Mouse (Mus musculus): ENCODE data around the gene Gck. TPM values are rescaled to one million over a fixed set of nuclear protein-coding genes. Genes with fewer than 3 reads are reported as not detected.

Gck gene
- total RNA-seq (2014; rRNA removed) = 7.6 and 7.7 TPM in 2 replicates
- polyA plus RNA-seq (2015; fragmentation: Nextera tagmentation; extraction: Ambion mirVana) = 13.2 and 14.1 TPM in 2 replicates

GRCm38 (mm10) chr11:5949586-5950352, at the start of gene Gck:
TSS of gene Gck (minus strand) at chr11:5950081.
- DNase-seq (ENCODE audit: low spot score) (peak; percentile 55), ATAC-seq (ENCODE audit: low FRiP score) (peak; percentile 63; the same call in 1 of the 2 replicates)
- no peak within 1 kb of the TSS; the same call in 1 of the 2 replicates for H3K4me2 ChIP-seq (ENCODE audit: low read depth, low read length, poor library complexity, severe bottlenecking)
- no peaks in the 10 kb centered on the region for H3K9me3 ChIP-seq (ENCODE audit: low read length)
- 51% methylated on average over 8 of the region's 8 CpGs for WGBS
- H3K4me1 ChIP-seq (ENCODE audit: insufficient read depth, low read length) = no peaks in the 10 kb centered on the region
- TF ChIP-seq CTCF (IDR thresholded peaks at IDR 0.05) = no peak
- no peaks in the 10 kb centered on the region for H3K27me3 ChIP-seq (ENCODE audit: insufficient read depth, low read length)
- H3K27ac ChIP-seq (ENCODE audit: low read depth, low read length) = no peak within 1 kb of the TSS
- no peaks in the 10 kb centered on the region for H3K36me3 ChIP-seq (ENCODE audit: insufficient read depth, low read length)
- no peak within 1 kb of the TSS for H3K4me3 ChIP-seq (ENCODE audit: low read depth, low read length)
- no peak within 1 kb of the TSS for H3K9ac ChIP-seq (replicated peaks; ENCODE audit: low read length, poor library complexity, severe bottlenecking)

- no peak overlapping the region for H3K9ac ChIP-seq (replicated peaks; ENCODE audit: low read length, poor library complexity, severe bottlenecking)
- no peaks in the 10 kb centered on the region for H3K9me3 ChIP-seq (ENCODE audit: low read length)
- H3K4me2 ChIP-seq (ENCODE audit: low read depth, low read length, poor library complexity, severe bottlenecking) = no peak overlapping the region
- no peak overlapping the region for H3K27ac ChIP-seq (ENCODE audit: low read depth, low read length)
- no peak for DNase-seq (ENCODE audit: low spot score)
- no peak overlapping the region for H3K4me3 ChIP-seq (ENCODE audit: low read depth, low read length)
- WGBS = 98% methylated on average over 2 of the region's 2 CpGs
- H3K36me3 ChIP-seq (ENCODE audit: insufficient read depth, low read length) = peaks cover 8% of the 10 kb centered on the region; the same call in 1 of the 2 replicates
- TF ChIP-seq CTCF (IDR thresholded peaks at IDR 0.05) = no peak
- no peak for ATAC-seq (ENCODE audit: low FRiP score)
- H3K27me3 ChIP-seq (ENCODE audit: insufficient read depth, low read length) = no peaks in the 10 kb centered on the region
- H3K4me1 ChIP-seq (ENCODE audit: insufficient read depth, low read length) = peaks cover 10% of the 10 kb centered on the region; the same call in 1 of the 2 replicates
These were observed 48.6 kb upstream of the Gck start for GRCm38 (mm10) chr11:5998472-5998871.

- Histone ChIP-seq H3K4me3 (ENCODE audit: low read depth, low read length) (no peak overlapping the region), H3K4me1 (ENCODE audit: insufficient read depth, low read length) (peaks cover 9% of the 10 kb centered on the region; the same call in 1 of the 2 replicates), H3K27ac (ENCODE audit: low read depth, low read length) (no peak overlapping the region), H3K9ac (replicated peaks; ENCODE audit: low read length, poor library complexity, severe bottlenecking) (no peak overlapping the region), H3K36me3 (ENCODE audit: insufficient read depth, low read length) (peaks cover 20% of the 10 kb centered on the region), H3K4me2 (ENCODE audit: low read depth, low read length, poor library complexity, severe bottlenecking) (no peak overlapping the region), H3K9me3 (ENCODE audit: low read length) (no peaks in the 10 kb centered on the region), H3K27me3 (ENCODE audit: insufficient read depth, low read length) (no peaks in the 10 kb centered on the region)
- TF ChIP-seq CTCF (IDR thresholded peaks at IDR 0.05) = peak; percentile 94
- DNase-seq (ENCODE audit: low spot score) (peak; percentile 90), ATAC-seq (ENCODE audit: low FRiP score) (peak; percentile 35; the same call in 1 of the 2 replicates)
- WGBS = 16% methylated on average over 8 of the region's 8 CpGs
These were observed 46.1 kb upstream of the Gck start for GRCm38 (mm10) chr11:5995989-5996388.

GRCm38 (mm10) chr11:5994880-5995279, 45.0 kb upstream of the Gck start:
- Histone ChIP-seq H3K36me3 (ENCODE audit: insufficient read depth, low read length) (peaks cover 23% of the 10 kb centered on the region), H3K4me1 (ENCODE audit: insufficient read depth, low read length) (peaks cover under 1% of the 10 kb centered on the region; the same call in 1 of the 2 replicates), H3K27ac (ENCODE audit: low read depth, low read length) (no peak overlapping the region), H3K27me3 (ENCODE audit: insufficient read depth, low read length) (no peaks in the 10 kb centered on the region), H3K9me3 (ENCODE audit: low read length) (no peaks in the 10 kb centered on the region), H3K4me3 (ENCODE audit: low read depth, low read length) (no peak overlapping the region), H3K9ac (replicated peaks; ENCODE audit: low read length, poor library complexity, severe bottlenecking) (no peak overlapping the region), H3K4me2 (ENCODE audit: low read depth, low read length, poor library complexity, severe bottlenecking) (no peak overlapping the region)
- TF ChIP-seq CTCF (IDR thresholded peaks at IDR 0.05) = no peak
- 83% methylated on average over 3 of the region's 3 CpGs for WGBS
- DNase-seq (ENCODE audit: low spot score) = no peak
- no peak for ATAC-seq (ENCODE audit: low FRiP score)

GRCm38 (mm10) chr11:5994212-5994611, 44.3 kb upstream of the Gck start:
- Histone ChIP-seq H3K4me1 (ENCODE audit: insufficient read depth, low read length) (no peaks in the 10 kb centered on the region), H3K9me3 (ENCODE audit: low read length) (no peaks in the 10 kb centered on the region), H3K36me3 (ENCODE audit: insufficient read depth, low read length) (peaks cover 27% of the 10 kb centered on the region), H3K27me3 (ENCODE audit: insufficient read depth, low read length) (no peaks in the 10 kb centered on the region), H3K27ac (ENCODE audit: low read depth, low read length) (no peak overlapping the region), H3K9ac (replicated peaks; ENCODE audit: low read length, poor library complexity, severe bottlenecking) (no peak overlapping the region), H3K4me3 (ENCODE audit: low read depth, low read length) (no peak overlapping the region), H3K4me2 (ENCODE audit: low read depth, low read length, poor library complexity, severe bottlenecking) (no peak overlapping the region)
- no peak for TF ChIP-seq CTCF (IDR thresholded peaks at IDR 0.05)
- DNase-seq (ENCODE audit: low spot score) (peak; percentile 50), ATAC-seq (ENCODE audit: low FRiP score) (no peak)
- WGBS = 80% methylated on average over 5 of the region's 5 CpGs

GRCm38 (mm10) chr11:5990910-5991309, 41.0 kb upstream of the Gck start:
- TF ChIP-seq CTCF (IDR thresholded peaks at IDR 0.05) = peak; percentile 80
- ATAC-seq (ENCODE audit: low FRiP score) = no peak
- Histone ChIP-seq H3K4me1 (ENCODE audit: insufficient read depth, low read length) (no peaks in the 10 kb centered on the region), H3K4me2 (ENCODE audit: low read depth, low read length, poor library complexity, severe bottlenecking) (no peak overlapping the region), H3K36me3 (ENCODE audit: insufficient read depth, low read length) (peaks cover 52% of the 10 kb centered on the region), H3K9ac (replicated peaks; ENCODE audit: low read length, poor library complexity, severe bottlenecking) (no peak overlapping the region), H3K9me3 (ENCODE audit: low read length) (no peaks in the 10 kb centered on the region), H3K27me3 (ENCODE audit: insufficient read depth, low read length) (no peaks in the 10 kb centered on the region), H3K4me3 (ENCODE audit: low read depth, low read length) (no peak overlapping the region), H3K27ac (ENCODE audit: low read depth, low read length) (no peak overlapping the region)
- 38% methylated on average over 4 of the region's 4 CpGs for WGBS
- peak; percentile 79 for DNase-seq (ENCODE audit: low spot score)

Data from midbrain, postnatal 0 days (tissue).